Mouse (Mus musculus) heart, embryonic 10.5 days (tissue): Measurements from ENCODE around the gene Prokr2. TPM values are rescaled to one million over a fixed set of nuclear protein-coding genes. Genes with fewer than 3 reads are reported as not detected.
"Not testable (repeated sequence)": the region's sequence is repeated elsewhere in the genome, so short reads cannot be mapped to it uniquely, and the experiment has no call there.

Source experiments
- DNase-seq: peaks from one replicate; pipeline ENCODE4 v3.0.0-alpha.2; 2017; ENCODE audit warnings: low spot score
- H3K27ac ChIP-seq: fragments of 300-500 bp; sonication (generic); 2 replicates; pipeline ENCODE4 v1.5.1; 2016; ENCODE audit warnings: mild to moderate bottlenecking
- H3K27me3 ChIP-seq: fragments of 300-500 bp; sonication (generic); 2 replicates; pipeline ENCODE4 v1.6.1; 2016; ENCODE audit warnings: mild to moderate bottlenecking; ENCODE audit not compliant: poor library complexity, insufficient read depth, severe bottlenecking
- H3K36me3 ChIP-seq: fragments of 300-500 bp; sonication (generic); 2 replicates; pipeline ENCODE4 v1.6.1; 2016; ENCODE audit warnings: mild to moderate bottlenecking, moderate library complexity
- H3K4me1 ChIP-seq: fragments of 300-500 bp; sonication (generic); 2 replicates; pipeline ENCODE4 v1.6.1; 2016; ENCODE audit warnings: mild to moderate bottlenecking
- H3K4me3 ChIP-seq: fragments of 300-500 bp; sonication (generic); 2 replicates; pipeline ENCODE4 v1.5.1; 2016; ENCODE audit warnings: mild to moderate bottlenecking, moderate library complexity
- H3K9me3 ChIP-seq: fragments of 300-500 bp; sonication (generic); 2 replicates; pipeline ENCODE4 v1.6.1; 2016; ENCODE audit warnings: mild to moderate bottlenecking, moderate library complexity
- WGBS: fragments of 180-500 bp; shearing (Covaris S2); methylation state at CpG from one replicate; pipeline ENCODE4 v1.1.7; 2016; 5-methylcytosine and 5-hydroxymethylcytosine counted together
- polyA plus RNA-seq: library from polyadenylated mRNA; unstranded; fragments of >200 nt; fragmentation: Nextera tagmentation; extraction: Ambion mirVana; gene quantifications from 2 replicates; pipeline ENCODE4 v1.2.1, GENCODE M21; 2016

Gene Prokr2
- polyA plus RNA-seq, 1 experiment from 2014 or later, result 2.3 TPM

DNA sequence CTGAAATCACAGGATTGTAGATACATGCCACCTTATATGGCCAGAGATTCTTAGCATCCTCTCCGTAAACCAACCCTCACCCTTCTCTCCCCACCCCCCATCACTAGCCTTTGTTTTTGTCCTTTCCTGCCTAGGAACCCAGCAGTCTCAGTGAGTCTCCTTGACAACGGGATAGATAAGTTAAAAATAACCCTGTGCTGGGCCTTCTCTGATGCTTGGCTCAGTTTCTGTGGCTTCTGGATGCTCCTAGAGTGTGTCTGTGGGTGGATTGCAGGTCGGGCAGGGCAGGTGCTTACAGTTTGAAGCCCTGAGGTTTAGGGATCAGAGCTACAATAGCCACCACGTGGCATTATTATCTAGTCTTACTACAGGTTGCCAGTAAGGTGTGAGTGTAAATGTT, 93.2 kb downstream of the Prokr2 start:
- H3K36me3 ChIP-seq, result peaks cover 18% of the 10 kb centered on the region
- H3K4me3 ChIP-seq, result peak overlapping the region; percentile 25; the same call in 1 of the 2 replicates
- H3K4me1 ChIP-seq, result peaks cover 53% of the 10 kb centered on the region
- peak; percentile 86 for DNase-seq
- no peaks in the 10 kb centered on the region for H3K9me3 ChIP-seq
- H3K27me3 ChIP-seq, result no peaks in the 10 kb centered on the region
- peak overlapping the region; percentile 80 for H3K27ac ChIP-seq
- 13% methylated on average over 4 of the region's 4 CpGs for WGBS

DNA sequence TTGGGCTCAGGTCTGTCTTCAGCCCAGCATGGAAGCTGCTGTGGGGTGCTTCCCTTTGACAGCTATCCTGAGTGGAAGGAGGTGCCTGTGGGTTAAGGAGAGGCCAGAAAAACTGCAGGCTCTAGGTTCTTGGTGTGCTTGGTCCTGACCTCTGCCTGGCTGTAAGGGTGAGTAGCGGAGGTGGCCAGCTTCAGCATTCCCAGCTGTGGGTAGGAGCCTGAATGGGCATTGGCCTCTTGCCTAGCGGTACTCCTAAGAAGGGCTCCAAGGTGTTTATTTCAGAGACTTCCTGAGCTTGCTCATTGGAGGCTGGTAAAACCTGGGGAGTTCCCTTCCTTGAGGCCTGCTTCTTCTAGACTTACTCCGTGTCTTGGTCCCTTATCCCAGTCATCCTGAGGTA, 94.0 kb downstream of the Prokr2 start:
- Histone ChIP-seq H3K27ac (peak overlapping the region; percentile 80), H3K9me3 (no peaks in the 10 kb centered on the region), H3K4me1 (peaks cover 49% of the 10 kb centered on the region), H3K4me3 (no peak overlapping the region), H3K36me3 (peaks cover 14% of the 10 kb centered on the region), H3K27me3 (no peaks in the 10 kb centered on the region)
- DNase-seq, result no peak
- 68% methylated on average over 3 of the region's 3 CpGs for WGBS

DNA sequence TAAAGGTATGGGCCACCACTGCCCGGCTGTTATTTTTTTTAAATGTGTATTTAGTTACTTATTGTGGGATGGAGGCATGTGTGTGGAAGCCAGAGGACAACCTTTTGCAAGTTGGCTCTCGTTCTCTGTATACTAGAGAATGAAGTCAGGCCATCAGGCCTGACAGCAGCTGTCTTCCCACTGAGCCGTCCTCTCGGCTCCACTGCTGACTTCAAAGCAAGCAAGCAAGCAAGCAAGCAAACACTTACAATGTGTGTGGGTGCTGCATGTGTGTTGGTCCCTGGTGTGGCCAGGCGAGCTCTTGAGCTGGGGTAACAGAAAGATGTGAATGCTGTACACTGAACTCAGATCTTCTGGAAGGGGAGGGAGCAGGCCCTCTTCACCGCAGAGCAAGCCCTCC, 94.4 kb downstream of the Prokr2 start:
- Histone ChIP-seq H3K4me3 (no peak overlapping the region), H3K4me1 (peaks cover 45% of the 10 kb centered on the region), H3K27me3 (no peaks in the 10 kb centered on the region), H3K9me3 (no peaks in the 10 kb centered on the region), H3K36me3 (peaks cover 11% of the 10 kb centered on the region), H3K27ac (peak overlapping the region; percentile 80)
- no peak for DNase-seq
- WGBS, result 74% methylated on average over 6 of the region's 6 CpGs

DNA sequence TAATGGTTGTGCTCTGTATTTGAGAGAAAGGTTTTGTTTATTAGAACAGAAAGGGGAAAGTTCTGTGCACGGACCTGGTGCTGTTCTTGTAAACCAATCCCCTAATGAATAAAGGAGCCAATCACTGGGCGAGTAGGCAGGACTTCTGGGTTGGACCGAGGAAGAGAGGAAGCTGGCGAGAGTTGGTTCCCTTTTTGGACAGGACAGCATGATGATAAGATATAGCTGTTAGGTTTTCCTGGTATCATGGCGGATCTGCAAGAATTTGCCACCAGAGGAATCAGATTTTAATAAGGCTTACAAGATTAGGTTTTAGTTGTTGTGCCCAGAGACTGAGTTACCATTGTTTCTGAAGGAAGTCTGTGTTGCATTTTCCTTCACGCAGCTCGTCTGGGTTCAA, 96.0 kb downstream of the Prokr2 start:
- WGBS, result 55% methylated on average over 5 of the region's 7 CpGs
- not testable (repeated sequence) for H3K27me3 ChIP-seq, H3K4me3 ChIP-seq, DNase-seq, H3K9me3 ChIP-seq, H3K27ac ChIP-seq, H3K36me3 ChIP-seq
- H3K4me1 ChIP-seq, result peaks cover 49% of the 10 kb centered on the region

Other genes with a start within 250 kb of the Prokr2 start
- 8.7 and 10.3 TPM in 2 replicates for gene Slc23a2, start 240.3 kb downstream of the Prokr2 start, polyA plus RNA-seq
- 39.4 TPM in 2 replicates for gene Tmem230, start 137.6 kb downstream of the Prokr2 start, polyA plus RNA-seq
- gene Pcna, start 132.1 kb downstream of the Prokr2 start, polyA plus RNA-seq, result 217 and 273 TPM in 2 replicates
- 20.0 and 20.4 TPM in 2 replicates for gene Cds2, start 122.3 kb downstream of the Prokr2 start, polyA plus RNA-seq
- gene Gpcpd1, start 202.3 kb upstream of the Prokr2 start, polyA plus RNA-seq, result 28.0 and 32.6 TPM in 2 replicates